Mouse (Mus musculus) brain, embryonic 14.5 days (tissue): ENCODE measurements around the gene Adam17.
A peak's percentile ranks its signal among the peaks of the same experiment; 100 is the strongest.

Experiments used
- CTCF ChIP-seq: fragments of 200-500 bp; IDR thresholded peaks from 2 replicates; pipeline ENCODE4 v1.5.1; 2012; ENCODE audit warnings: inconsistent platforms, mild to moderate bottlenecking, moderate library complexity, borderline replicate concordance; ENCODE audit not compliant: insufficient read depth, insufficient read length; ENCODE audit errors: extremely low read depth
- POLR2A ChIP-seq: fragments of 200-500 bp; IDR thresholded peaks from 2 replicates; pipeline ENCODE4 v1.6.1; 2012; ENCODE audit warnings: mild to moderate bottlenecking, inconsistent platforms, borderline replicate concordance; ENCODE audit not compliant: poor library complexity, insufficient read depth, insufficient read length, severe bottlenecking; ENCODE audit errors: extremely low read depth

DNA sequence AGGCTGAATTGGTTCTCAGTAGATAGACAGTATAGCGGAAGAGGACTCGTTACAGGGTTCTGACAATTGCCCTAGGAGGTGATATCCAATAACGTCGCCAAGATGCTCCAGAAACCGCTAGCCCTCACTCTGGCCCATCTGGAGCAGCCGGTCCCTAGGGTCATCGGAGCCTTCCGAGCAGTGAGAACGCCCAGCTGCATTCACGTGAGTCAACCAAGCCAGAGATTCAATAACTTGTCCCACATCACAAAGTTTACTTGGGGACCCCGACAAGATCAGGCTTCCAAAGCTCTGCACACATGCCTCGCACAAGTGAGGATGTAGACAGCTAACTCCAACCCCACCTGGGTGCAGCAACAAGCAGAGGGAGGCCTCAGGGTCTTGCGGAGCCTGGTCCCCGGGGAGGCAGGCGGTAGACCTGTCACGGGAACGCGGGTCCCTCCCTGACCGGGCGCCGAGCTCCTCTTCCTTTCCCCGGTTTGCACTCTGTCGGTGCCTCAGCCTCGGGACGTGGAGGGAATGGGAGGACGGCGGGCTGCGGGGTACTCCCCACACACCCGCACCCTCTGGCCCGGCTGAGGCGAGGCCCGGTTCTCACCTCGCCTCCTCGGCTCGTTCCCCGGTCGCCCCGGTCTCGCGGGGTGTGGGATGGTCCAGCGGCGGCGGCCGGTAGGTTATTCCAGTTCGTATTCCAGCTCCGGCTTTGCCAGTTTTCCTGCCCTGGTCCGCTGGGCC lies 87.8 kb downstream of the Adam17 start:
- TF ChIP-seq CTCF = no peak
- 0 out of 2 replicates have a peak, but pooled peaks have one; percentile 10 for TF ChIP-seq POLR2A
